Mouse (Mus musculus): ENCODE measurements at regions not wholly inside any gene's neighbourhood (a gene's known extent, or its start where the extent isn't known, plus 50 kb on each side); places are given as distances from the start of the nearest gene placed in this dataset.

DNA sequence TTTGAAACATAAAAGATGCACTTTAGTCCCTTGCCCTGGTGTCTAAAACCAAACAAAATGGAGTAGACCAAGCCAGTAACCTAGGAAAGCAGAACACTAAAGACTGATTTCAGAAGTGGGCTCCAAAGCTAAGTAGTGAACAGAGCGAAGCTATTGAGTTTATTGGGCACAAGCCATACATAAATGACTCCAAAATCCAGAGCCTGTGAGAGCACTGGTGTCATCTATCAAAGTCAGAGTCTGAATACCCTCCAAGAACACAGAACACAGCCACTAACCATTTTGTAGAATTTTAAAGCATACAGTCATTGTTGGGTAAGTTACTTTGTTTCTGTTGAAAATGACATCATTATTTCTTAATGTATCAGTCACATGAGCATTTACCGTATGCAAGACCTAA lies 175.0 kb upstream of the Lrig3 start:
- no peak for DNase-seq (ENCODE audit: low spot score)

DNA sequence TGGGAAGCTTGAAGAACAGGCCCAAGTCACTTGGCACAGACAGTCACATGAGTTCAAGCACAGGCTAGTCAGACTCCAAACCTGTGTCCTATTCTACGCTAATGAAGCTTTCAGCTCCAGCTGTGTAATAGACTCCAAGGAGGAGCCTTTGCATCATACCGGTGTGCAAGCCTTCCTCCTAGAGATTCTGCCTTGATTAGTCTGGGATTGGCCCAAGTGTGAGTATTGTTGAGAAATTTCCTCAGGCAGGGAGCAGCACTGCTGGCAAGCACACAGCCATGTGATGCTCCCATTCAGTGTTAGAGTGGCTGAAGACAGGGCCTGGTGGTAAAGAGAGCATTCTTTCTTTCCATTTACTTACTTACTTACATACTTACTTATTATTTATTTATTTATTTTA lies 171.5 kb upstream of the Lrig3 start:
- DNase-seq (ENCODE audit: low spot score): no peak

DNA sequence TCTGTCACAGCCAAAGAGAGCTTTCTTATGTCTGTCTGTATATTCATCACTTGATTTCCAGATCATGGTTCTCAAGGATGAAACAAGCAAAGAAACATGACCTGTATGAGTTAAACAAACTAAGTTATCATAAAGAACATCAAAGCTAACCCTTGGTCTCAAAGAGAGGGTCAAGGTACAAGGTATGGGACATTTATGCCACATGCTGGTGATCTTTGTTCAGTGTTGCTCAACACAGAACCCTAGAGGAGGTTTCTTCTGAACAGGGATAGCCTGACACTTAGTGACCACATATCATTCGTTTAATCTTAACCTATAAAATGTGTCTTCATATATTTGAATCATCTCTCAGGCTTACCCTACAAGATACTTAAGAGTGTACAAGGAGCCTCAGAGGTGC lies 170.6 kb upstream of the Lrig3 start:
- DNase-seq (ENCODE audit: low spot score): no peak

DNA sequence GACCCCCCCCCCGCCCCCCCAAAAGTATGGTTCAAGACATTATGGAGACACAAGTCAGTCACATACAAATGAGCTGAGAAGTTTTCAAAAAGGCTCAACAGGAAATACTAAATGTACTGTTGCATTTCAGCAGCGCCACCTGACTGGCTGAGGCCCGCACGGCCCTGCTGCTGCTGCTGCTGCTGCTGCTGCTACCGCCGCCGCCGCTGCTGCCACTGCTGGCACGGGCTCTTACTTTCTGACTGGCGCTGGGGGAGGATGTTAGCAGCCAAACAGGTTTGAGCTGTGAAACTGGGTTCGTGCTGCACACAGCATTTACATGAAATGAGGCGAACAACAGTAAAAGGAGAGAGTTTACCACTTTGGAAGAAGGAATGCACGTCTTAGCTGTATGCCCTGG lies 167.3 kb upstream of the Lrig3 start:
- DNase-seq (ENCODE audit: low spot score): no peak

DNA sequence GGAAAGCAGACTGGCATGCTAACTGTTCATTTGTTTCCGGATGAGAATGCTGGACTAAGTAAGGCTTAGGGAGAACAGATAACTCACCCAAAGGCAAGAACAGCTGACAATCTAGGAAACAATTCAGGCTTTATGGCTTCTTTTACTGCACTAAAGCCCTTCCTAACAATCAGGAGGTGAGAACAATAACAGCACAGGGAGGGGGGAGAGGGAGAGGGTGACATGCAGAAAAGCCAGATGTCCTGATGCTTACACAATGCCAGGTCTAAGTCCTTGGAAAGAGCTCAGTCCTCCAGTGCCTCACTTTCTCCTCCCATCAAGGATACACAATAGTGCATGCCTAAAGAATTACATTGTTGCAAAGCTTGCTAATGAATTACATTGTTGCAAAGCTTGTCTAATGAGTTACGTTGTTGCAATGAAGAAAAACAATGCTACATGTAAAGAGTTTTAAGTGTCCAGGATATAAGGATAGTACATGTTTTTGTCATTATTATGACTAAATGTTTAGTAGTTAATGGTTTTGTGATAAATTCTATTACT lies 165.3 kb upstream of the Lrig3 start:
- DNase-seq (ENCODE audit: low spot score): no peak

DNA sequence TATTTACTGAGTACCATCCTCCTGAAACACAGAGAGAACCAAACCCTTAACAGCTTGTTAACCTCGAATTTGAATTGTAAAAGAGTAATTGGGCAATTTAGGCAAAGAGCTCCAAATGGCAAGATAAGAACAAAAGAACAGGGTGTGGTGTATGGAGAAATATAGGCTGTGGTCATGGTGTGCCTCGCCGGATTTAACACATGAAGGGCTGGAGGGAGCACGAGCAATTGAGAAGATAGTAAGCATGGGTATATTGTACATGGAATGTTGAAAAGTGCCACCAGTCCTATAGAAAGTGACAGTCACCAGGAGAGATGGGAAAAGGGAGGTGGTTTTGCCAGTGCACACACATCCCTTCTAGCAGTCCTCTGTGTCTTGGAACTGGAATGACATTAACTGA lies 164.5 kb upstream of the Lrig3 start:
- no peak for DNase-seq (ENCODE audit: low spot score)

DNA sequence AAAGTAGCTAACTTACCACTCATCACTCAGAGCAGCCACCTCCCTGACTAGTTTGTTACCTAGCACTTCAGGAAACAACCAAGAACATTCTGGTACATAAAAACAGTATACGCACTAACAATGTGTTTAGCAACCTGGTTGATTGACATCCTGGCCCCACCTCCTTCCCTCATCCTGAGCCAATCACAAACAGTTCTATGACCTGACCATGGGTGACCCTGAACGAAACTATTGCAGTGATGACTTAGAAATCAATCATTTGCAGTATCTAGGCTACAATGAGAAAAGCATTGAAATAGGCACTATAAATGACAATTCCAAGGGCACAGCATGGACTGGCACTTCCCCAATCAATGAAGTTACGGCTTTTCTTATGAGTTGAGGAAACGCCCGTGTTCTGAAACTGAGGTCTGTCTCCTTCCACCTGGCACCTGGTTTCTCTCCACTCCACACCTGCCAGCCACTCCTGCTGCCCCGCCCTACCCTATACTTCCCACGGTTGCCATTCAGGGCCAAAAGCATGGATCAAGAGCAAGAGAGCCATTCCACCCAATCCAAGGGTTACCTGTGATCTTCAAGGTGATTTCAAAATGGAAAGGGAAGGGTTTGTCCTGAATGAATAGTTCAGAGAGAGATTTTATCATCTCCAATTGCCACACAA lies 162.9 kb upstream of the Lrig3 start:
- no peak for DNase-seq (ENCODE audit: low spot score)

DNA sequence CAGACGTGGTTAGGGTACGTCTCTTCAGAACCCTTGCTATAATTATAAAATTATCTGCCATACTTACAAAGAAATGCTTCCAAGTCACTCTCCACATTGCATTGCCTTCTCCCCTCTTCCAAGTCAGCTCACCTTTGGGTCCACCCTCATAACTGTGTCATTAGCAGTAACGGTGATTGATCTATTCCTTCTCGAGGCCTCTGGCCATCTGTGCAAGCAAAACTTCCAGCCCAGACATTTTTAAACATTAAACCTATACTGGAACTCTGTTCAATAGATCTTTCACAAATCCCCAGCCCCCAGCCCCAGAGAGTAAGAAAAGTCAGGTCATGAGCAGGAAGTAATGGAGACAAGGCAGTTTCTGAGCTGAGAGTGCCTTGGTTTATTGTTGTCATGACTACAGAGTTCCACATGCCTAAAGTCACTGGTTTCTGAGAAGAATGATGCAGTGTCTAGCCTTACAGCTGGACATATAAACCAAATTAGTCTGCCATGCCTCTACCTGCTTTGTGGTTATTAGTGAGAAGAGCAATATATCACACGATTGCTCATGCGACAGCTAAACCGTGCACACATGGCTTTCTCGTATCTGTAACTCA lies 156.1 kb upstream of the Lrig3 start:
- no peak for DNase-seq (ENCODE audit: low spot score)

DNA sequence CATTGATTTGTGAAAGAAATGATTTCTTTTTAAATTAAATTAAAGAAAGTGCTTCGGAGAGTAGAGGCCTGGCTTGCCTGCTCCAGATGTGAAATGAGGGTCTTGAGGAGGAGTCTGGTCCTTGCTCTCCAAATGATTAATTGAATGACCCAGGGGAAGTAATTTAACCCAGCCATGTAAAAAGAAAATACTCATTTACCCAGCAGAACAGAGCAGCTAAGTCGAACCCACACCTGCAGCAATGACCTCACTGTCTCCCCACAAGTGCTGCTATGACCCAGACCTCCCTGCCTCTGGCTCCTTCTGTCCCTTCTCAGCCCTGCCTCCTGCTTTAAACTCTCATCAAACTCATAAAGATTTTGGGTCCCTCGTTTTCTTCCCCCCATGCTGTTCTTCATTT lies 155.4 kb upstream of the Lrig3 start:
- DNase-seq (ENCODE audit: low spot score): no peak

DNA sequence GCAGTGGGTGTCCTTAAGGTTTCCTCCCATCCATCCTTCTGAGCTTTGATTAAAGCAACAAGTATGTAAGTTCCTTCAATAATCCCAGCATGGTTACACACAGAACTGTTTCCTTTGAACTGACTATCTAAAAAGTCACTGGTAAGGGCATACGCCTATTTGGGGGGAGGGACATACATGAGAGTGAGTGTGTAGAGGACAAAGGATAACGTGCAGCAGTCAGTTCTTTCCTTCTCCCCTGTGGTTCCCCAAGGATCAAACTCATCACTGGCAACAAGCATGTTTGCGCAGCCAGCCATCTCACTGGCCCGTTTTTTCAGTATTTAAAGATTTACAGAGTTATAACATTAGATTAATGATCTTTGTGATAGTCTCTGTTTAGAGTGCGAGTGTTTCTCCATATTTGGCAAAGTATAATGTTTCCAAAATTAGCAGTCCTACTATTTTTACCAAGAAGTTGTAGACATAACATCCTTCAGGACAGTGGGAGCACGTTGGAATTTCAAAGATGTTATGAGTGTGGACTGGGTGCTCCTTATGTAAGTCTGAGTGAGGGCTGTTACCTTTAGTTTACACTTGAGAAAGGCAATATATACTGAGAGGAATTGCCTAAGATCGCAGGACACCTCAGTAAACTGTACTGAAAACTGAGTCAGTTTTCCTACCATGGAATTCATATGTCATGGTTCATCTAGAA lies 151.6 kb upstream of the Lrig3 start:
- DNase-seq (ENCODE audit: low spot score): no peak

DNA sequence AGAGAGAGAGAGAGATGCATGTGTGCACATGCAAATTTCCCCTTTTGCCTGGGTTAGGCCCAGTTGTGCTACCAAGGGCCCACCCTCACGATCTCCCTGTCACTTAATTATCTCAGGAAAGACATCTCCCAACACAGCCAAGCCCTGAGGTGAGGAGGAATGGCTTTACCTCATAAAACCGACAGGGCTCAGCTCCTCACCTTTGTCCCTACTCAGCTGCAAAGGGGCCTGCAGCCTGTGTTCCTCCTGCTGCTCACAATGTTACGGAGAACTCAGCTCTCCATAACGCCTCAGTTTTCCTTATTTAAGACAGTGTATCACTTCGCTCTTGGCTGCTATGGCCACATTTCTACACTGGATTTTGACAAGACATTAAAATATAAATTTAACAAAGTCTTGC lies 133.8 kb upstream of the Lrig3 start:
- no peak for DNase-seq (ENCODE audit: low spot score)

DNA sequence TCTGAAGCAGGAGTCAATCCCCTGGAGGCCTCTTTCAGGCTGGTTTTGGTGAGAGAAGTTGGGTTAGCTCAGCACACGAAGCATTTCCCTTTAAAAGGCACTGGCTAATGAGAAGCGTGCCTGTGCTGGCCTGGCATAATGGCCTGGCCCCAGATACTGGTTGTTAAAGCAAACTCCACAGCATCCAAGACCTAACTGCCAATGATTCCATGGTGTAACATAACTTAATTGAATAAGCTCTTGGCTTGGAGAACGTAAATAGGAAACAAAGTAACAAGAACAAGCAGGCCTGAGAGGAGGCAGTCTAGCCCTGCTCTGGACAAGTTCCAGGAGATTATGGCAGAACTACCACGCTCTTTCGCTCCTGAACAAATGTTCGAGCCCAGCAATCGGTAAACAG lies 133.2 kb upstream of the Lrig3 start:
- no peak for DNase-seq (ENCODE audit: low spot score)

DNA sequence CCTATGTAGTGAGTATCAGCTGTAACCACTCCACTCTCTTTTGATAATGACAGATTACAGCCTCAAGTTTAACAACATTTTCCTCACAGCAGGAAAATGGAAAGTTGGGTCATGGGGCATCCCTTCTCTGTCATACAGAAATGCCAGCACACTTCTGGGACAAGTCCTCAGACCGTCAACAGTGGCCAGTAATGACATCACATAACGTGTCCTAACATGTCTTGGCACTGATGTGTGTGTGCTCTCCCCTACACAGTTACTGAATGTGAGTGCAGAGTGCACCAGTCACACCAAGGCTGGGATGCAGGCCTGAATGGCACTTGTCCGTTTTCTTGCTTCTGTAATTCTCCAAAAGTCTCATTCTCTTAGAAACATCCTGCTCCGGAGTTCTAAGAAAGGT lies 132.0 kb upstream of the Lrig3 start:
- DNase-seq (ENCODE audit: low spot score): no peak

DNA sequence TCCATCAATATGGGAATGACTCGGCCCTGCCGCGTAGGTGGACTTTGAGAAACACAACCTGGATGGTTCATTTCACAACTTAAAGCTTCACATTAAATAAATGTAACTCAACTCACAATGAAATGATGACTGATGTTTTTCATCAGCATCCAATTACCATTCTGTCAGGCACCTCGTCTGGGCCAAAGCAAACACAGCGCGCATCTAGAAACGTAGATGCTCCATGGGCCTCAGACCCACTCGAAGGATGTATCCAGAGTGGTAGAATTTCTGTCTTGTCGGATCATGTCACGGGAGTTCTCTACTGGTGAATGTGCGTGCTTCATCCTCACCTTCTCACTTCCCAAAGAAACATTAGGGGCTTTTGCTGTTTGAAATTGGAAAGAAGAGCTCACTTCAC lies 127.0 kb upstream of the Lrig3 start:
- no peak for DNase-seq (ENCODE audit: low spot score)

DNA sequence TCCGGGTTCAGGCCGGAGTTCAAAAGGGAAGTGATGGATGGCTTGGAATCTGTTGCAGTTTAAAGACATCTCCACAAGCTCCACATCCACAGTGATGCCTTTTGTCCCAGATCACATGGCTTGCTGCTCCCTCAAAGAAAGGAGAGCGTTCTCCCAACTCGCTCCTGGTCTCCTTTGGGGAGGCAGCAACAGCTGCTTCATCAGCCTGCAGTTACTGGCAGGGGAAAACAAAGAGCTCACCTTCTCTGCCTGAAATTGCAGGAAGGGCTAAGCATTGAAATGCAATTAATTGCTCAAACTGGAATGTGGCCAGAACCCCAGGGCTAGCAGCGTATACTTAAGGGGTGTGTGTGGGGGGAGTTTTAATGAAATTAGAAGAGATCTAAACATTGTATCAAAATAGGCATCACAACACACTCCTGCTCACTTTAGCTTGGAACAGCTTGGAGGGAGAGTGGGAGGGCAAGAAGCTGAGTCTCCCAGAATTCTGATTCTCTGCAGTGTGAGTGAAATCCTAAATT lies 126.3 kb upstream of the Lrig3 start:
- DNase-seq (ENCODE audit: low spot score): no peak

DNA sequence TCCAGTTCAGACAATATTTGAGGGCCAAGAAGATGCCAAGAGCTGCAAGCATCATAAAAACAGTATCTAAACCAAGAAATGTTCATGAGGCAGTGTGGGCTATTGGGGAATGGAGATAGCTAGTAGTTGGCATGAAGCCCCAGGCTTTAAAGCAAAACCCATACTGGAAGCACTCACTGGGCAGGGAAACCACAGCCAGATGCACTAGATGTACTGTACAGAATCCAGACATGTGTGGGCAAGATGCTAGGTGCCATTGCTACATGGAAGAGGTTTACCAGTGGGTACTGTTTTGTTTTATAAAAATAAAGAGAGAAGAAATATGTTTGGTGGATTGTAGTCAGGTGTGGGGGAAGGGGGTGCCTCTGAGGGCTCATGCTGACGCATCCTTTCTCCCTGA lies 125.6 kb upstream of the Lrig3 start:
- DNase-seq (ENCODE audit: low spot score): no peak

DNA sequence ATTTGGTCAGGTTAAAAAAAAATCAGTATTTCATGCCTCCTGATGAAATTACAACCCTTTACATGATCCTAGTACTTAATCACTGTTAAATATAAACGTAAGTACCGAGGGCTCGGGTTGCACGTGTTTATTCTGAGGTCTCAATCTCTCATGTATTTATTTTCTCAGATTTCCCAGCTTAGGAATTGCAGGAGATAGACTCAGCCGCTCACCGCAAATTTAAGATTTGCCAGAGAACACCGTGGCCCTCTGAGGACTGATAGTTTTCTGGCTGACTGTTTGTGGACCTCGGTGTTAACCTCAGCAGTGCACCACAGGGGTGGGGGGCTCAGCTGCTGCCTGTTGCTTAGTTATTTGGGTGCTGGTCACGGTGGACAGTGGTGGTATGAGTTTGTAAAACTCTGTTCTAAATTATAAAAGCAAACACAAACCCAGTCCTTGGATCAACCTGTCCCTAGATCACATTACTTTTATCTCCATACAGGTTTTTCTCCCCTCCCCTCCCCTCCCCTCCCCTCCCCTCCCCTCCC lies 121.6 kb upstream of the Lrig3 start:
- no peak for DNase-seq (ENCODE audit: low spot score)

DNA sequence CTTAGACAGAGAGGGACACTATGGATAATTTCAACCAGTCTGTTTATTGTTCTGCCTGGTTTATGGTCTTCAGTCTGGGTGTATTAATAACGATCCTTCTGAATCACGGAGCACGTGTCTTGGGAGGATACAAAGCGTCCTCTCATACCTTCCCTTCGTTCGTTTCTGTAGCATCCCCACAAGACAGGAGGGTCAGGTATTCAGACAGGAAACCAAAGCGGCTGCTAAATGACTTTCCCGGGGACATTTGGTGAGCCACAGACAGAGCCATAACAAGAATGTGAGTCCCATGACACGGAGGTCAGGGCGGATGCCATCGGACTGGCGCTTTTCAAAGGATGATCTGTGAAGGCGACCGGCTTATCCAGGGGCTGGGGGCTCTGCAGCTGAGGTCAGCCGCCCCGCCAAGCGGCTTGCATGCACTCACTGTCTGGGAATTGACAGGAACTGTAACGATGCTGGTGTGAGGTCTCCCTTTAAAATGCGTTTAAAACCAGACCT lies 120.9 kb upstream of the Lrig3 start:
- no peak for DNase-seq (ENCODE audit: low spot score)

DNA sequence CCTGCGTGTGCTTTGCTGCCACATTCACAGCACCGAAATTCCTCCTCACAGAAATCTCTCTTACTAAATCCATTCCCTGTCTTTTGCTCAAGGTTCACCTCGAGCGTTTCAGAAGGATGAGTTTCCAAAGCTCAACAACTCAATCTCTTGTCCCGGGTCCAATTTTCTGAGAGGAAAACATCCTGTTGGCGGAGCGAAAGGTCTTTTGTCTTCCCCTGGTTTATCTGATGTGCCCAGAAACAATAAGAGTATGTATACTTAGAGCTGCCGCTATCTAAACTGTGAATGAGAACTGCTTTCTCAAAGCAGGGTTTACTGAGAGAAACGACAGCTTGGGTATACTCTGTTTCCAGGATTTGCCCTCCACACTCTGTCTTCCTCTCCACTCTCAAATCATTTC lies 115.6 kb upstream of the Lrig3 start:
- no peak for DNase-seq (ENCODE audit: low spot score)

DNA sequence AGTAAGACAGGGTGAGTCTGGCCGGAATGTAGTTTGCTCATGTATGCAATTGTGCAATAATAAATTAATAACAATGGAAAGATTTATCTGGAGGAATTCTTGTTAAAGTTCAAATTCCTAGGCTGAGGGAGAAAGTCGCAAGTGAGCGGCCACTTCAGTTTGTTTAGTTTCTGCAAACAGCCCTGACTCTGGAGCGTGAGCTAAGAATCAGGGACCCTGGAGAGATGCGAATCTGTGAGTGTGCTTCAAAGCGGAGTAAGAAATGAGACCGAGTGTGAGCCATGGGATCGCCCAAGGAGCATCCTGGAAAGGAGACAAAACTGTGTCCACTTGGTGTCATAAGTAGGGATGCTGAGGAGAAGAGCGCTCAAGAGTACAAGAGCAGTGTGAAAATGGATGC lies 104.2 kb upstream of the Lrig3 start:
- DNase-seq (ENCODE audit: low spot score): no peak

DNA sequence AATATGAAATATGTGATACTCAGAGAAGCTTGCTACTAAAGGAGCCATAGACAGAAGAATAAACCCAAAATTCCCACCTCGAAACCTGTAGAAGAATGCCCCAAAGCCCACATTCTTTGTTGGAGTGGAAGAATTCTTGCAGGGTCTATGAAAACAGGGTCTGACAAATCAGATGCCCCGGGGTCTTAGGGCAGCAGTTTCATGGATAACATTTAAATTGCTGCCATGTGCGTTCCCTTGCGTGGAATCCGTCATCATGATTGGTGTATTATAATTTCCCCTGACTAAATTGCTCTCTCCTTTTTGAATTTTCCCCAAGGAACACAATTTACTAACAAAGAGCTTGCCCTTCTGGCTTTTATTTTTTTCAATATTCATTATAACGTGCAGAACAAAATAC lies 99.6 kb upstream of the Lrig3 start:
- no peak for DNase-seq (ENCODE audit: low spot score)

DNA sequence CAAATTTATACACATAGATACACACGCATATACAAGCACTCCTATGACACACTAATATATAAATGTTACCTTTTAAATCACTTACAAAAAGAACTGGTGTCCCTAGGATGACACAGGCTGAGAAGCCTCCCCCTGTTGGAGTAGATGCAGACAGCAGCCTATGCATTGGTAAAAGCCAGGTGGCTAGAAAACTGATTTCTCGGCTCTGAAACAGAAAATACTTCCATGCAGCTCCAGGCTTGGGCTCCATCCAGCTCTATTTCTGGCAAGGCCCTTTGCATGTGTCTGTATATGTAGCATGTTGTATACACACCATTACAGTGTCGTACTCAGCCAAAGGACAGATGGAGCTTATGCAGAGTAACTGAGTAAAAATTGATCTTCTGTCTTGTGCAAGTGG lies 81.4 kb upstream of the Lrig3 start:
- DNase-seq (ENCODE audit: low spot score): no peak

DNA sequence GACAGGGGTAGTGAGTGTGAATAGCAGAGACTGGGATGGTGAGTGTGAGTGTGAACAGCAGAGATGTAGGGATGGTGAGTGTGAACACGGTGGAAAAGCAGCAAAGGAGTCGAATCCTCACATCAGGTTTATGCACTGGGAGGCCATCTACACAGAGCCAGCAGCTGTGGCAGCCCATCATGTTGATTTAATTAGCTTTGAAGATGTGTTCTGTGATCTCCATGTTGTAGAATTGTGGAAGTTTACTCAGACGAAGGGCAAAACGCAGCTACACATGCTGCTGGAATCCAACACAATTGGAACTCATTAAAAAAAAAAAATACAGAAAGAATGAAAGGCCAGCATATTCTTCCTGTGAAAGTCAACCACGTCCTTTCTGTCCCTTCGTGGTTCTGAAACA lies 80.2 kb upstream of the Lrig3 start:
- no peak for DNase-seq (ENCODE audit: low spot score)

All from MN1 (cell line).